ENCODE assay signal across 8 mouse cellular contexts in genomic region chr17:87473736-87474500, GRCm38 (mm10). TPM values are rescaled to one million over a fixed set of nuclear protein-coding genes. Genes with fewer than 3 reads are reported as not detected.
A peak's percentile ranks its signal among the peaks of the same experiment; 100 is the strongest.
DNase-seq lines count a peak whose midpoint lies in the region; ATAC-seq and TF ChIP-seq lines count a peak whose summit lies in the region.

No protein-coding gene starts in this region.

- peak overlapping the region; percentile 31 for H3K9ac ChIP-seq in heart, postnatal 0 days (replicated peaks; ENCODE audit: low read depth, low read length)
- H3K9ac ChIP-seq in neural tube, embryonic 12.5 days: peak overlapping the region; percentile 40

- peak overlapping the region; percentile 47 for H3K4me3 ChIP-seq in bone marrow macrophage, adult 2 months (ENCODE audit: insufficient read depth, low read length)
- H3K4me3 ChIP-seq in forebrain, embryonic 10.5 days: peak overlapping the region; percentile 55
- H3K4me3 ChIP-seq in heart, postnatal 0 days (ENCODE audit: low read depth, low read length): peak overlapping the region; percentile 42
- peak overlapping the region; percentile 26 for H3K4me3 ChIP-seq in neural tube, embryonic 12.5 days

- TF ChIP-seq POLR2A in bone marrow macrophage, adult 2 months (IDR thresholded peaks at IDR 0.05; ENCODE audit: borderline replicate concordance, low read depth, low read length): no peak

- no peak for TF ChIP-seq CTCF in bone marrow macrophage, adult 2 months (IDR thresholded peaks at IDR 0.05; ENCODE audit: low read depth, low read length)
- no peak for TF ChIP-seq CTCF in heart, postnatal 0 days (IDR thresholded peaks at IDR 0.05; ENCODE audit: low read depth)

- no peaks in the 10 kb centered on the region for H3K9me3 ChIP-seq in forebrain, embryonic 10.5 days
- H3K9me3 ChIP-seq in heart, postnatal 0 days (replicated peaks; ENCODE audit: control insufficient read depth, low read length): no peaks in the 10 kb centered on the region
- no peaks in the 10 kb centered on the region for H3K9me3 ChIP-seq in neural tube, embryonic 12.5 days

- no peak overlapping the region for H3K27ac ChIP-seq in bone marrow macrophage, adult 2 months (ENCODE audit: insufficient read depth, low read depth, low read length)
- H3K27ac ChIP-seq in forebrain, embryonic 10.5 days: peak overlapping the region; percentile 49; the same call in 1 of the 2 replicates
- peak overlapping the region; percentile 62 for H3K27ac ChIP-seq in heart, postnatal 0 days (ENCODE audit: low read depth)
- H3K27ac ChIP-seq in neural tube, embryonic 12.5 days: no peak overlapping the region

- H3K4me1 ChIP-seq in bone marrow macrophage, adult 2 months (ENCODE audit: control insufficient read depth, insufficient read depth, low read length): peaks cover 9% of the 10 kb centered on the region; the same call in 1 of the 2 replicates
- peaks cover 26% of the 10 kb centered on the region for H3K4me1 ChIP-seq in forebrain, embryonic 10.5 days
- H3K4me1 ChIP-seq in heart, postnatal 0 days (ENCODE audit: control insufficient read depth, insufficient read depth): peaks cover 18% of the 10 kb centered on the region
- peaks cover 24% of the 10 kb centered on the region for H3K4me1 ChIP-seq in neural tube, embryonic 12.5 days

- H3K4me2 ChIP-seq in heart, postnatal 0 days (ENCODE audit: low read depth, low read length): peak overlapping the region; percentile 72
- H3K4me2 ChIP-seq in neural tube, embryonic 12.5 days (replicated peaks): peak overlapping the region; percentile 70

- WGBS in forebrain, embryonic 10.5 days: under 1% methylated on average over 23 of the region's 23 CpGs
- WGBS in heart, postnatal 0 days: 2% methylated on average over 23 of the region's 23 CpGs
- 1% methylated on average over 23 of the region's 23 CpGs for WGBS in neural tube, embryonic 12.5 days

- peak; percentile 53 for DNase-seq in ES-CJ7 (ENCODE audit: low read depth, low spot score)
- peak; percentile 23 for DNase-seq in forebrain, embryonic 10.5 days (ENCODE audit: extremely low spot score, low spot score)
- peak; percentile 28 for DNase-seq in heart, postnatal 0 days (ENCODE audit: low spot score)
- DNase-seq in layer of hippocampus, adult 18-20 months (ENCODE audit: low spot score in 2 of 2): peak; percentile 63 to 82
- DNase-seq in lung, adult 18-20 months: peak; percentile 61 to 71

- ATAC-seq in heart, postnatal 0 days (ENCODE audit: insufficient read depth, low read depth): peak; percentile 62
- ATAC-seq in neural tube, embryonic 12.5 days (ENCODE audit: low FRiP score, low read depth): peak; percentile 51
- ATAC-seq in erythroid progenitor cell, adult 5-6 weeks (replicated peaks; ENCODE audit: low FRiP score, poor library complexity, severe bottlenecking): no peak

- TF ChIP-seq EP300 in heart, postnatal 0 days (IDR thresholded peaks at IDR 0.05; ENCODE audit: low read depth): no peak

- peaks cover 44% of the 10 kb centered on the region for H3K27me3 ChIP-seq in forebrain, embryonic 10.5 days (ENCODE audit: poor library complexity, severe bottlenecking)
- no peaks in the 10 kb centered on the region for H3K27me3 ChIP-seq in heart, postnatal 0 days (ENCODE audit: control insufficient read depth, insufficient read depth, low read length)
- H3K27me3 ChIP-seq in neural tube, embryonic 12.5 days (replicated peaks): no peaks in the 10 kb centered on the region

- H3K36me3 ChIP-seq in forebrain, embryonic 10.5 days (replicated peaks): no peaks in the 10 kb centered on the region
- no peaks in the 10 kb centered on the region for H3K36me3 ChIP-seq in heart, postnatal 0 days (replicated peaks; ENCODE audit: control insufficient read depth, insufficient read depth, low read length)
- H3K36me3 ChIP-seq in neural tube, embryonic 12.5 days: no peaks in the 10 kb centered on the region

RNA-seq across cellular contexts. Expression of gene Calm2, which starts 27.2 kb away (rescaled TPM):
- polyA plus RNA-seq in bone marrow macrophage, adult 2 months (2012; ENCODE audit: insufficient read depth, insufficient read length, missing spikeins): 938 and 1,004 TPM in 2 replicates
- 1,161 and 1,233 TPM in 2 replicates for polyA plus RNA-seq in forebrain, embryonic 10.5 days (2016; fragmentation: Nextera tagmentation; extraction: Ambion mirVana)
- 129 and 183 TPM in 2 replicates for total RNA-seq in heart, postnatal 0 days (2014; rRNA removed; ENCODE audit: low replicate concordance)
- polyA plus RNA-seq in heart, postnatal 0 days (2015; fragmentation: Nextera tagmentation; extraction: Ambion mirVana): 389 and 428 TPM in 2 replicates
- 1,000 to 10,000 TPM; 2,186 to 2,300 TPM for total RNA-seq in layer of hippocampus, adult 18-20 months (2021)
- 1,679 and 1,888 TPM in 2 replicates for polyA plus RNA-seq in neural tube, embryonic 12.5 days (2016; fragmentation: Nextera tagmentation; extraction: Ambion mirVana)
- total RNA-seq in erythroid progenitor cell, adult 5-6 weeks (2015; ENCODE audit: low replicate concordance): 389 and 401 TPM in 2 replicates
- total RNA-seq in erythroid progenitor cell, adult 5-6 weeks (2017; ENCODE audit: low replicate concordance): 511 and 672 TPM in 2 replicates

RNA-seq across cellular contexts. Expression of gene Stpg4, which starts 46.4 kb away (rescaled TPM):
- not detected in 2 replicates for polyA plus RNA-seq in bone marrow macrophage, adult 2 months (2012; ENCODE audit: insufficient read depth, insufficient read length, missing spikeins)
- polyA plus RNA-seq in forebrain, embryonic 10.5 days (2016; fragmentation: Nextera tagmentation; extraction: Ambion mirVana): not detected in 2 replicates
- not detected in 2 replicates for total RNA-seq in heart, postnatal 0 days (2014; rRNA removed; ENCODE audit: low replicate concordance)
- polyA plus RNA-seq in heart, postnatal 0 days (2015; fragmentation: Nextera tagmentation; extraction: Ambion mirVana): not detected in 2 replicates
- total RNA-seq in layer of hippocampus, adult 18-20 months (2021): not detected
- not detected in 2 replicates for polyA plus RNA-seq in neural tube, embryonic 12.5 days (2016; fragmentation: Nextera tagmentation; extraction: Ambion mirVana)
- not detected in 2 replicates for total RNA-seq in erythroid progenitor cell, adult 5-6 weeks (2015; ENCODE audit: low replicate concordance)
- total RNA-seq in erythroid progenitor cell, adult 5-6 weeks (2017; ENCODE audit: low replicate concordance): 3.1 TPM in 1 of 2 replicates, not detected in the other

Comparison
In these comparisons a context has a peak if more than half of its experiments do, and no peak if none do; other contexts are left out.
1. H3K27ac ChIP-seq: peak in forebrain, embryonic 10.5 days (single experiment) and heart, postnatal 0 days (single experiment); none in bone marrow macrophage, adult 2 months (single experiment) and neural tube, embryonic 12.5 days (single experiment).
2. Peak in every context shown above with its lines, with median percentiles within 50 percentile points of each other: DNase-seq and H3K4me3 ChIP-seq.